Mouse (Mus musculus): Measurements from ENCODE around the gene Gm6899. TPM values are rescaled to one million over a fixed set of nuclear protein-coding genes. Genes with fewer than 3 reads are reported as not detected.

The Gm6899 gene
- polyA plus RNA-seq (2015; fragmentation: Illumina TruSeq; extraction: RNeasy Lipid Tissue Mini Kit (QIAGEN cat#74804); ENCODE audit: insufficient read depth, low replicate concordance), result not detected

DNA sequence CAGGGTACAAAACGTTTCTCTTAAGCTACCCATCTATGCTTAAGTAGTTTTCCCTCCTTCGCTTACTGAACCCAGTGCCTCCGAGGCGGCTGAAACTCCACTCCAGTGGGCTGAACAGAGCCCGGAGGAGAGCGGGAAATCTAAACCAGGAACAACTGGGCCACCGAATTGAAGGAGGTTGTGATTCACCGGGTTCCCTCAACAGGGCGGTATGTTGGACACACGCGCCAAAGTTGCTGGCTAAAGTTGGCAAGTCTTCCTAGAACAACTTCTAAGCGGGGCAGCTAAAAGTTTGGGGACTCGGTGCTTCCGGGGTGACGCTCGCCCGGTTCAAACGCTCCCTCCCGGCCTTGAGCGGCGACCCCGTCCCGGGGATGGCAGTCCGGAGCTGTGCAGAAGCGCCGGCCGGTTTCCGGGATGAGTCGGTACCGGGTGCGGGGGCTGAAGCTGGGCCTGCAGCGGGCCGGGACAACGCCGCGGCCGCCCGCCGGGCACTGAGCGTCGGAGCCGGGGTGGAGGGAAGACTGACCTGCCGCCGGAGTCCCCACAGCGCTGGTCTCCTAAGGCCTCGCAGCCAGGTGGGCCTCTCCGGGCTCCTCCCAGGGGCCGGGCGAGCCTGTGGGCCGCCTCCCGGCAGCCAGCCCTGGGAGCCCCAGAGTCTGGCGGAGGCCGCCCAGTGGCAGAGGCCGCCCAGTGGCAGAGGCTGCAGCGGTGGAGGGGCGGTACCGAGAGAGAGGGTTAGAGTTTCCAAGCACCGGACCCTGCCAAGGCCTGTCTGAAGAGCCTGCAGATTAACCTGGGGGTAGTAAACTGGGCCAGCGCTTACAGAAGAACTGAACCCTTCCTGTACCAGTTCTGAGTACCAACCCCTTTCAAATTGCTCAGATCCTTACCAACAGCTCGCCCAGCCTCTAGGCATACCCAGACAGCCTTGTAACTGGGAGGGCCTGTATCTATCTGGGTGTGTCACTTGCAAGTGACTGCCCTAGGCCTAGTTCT is at the start of gene Gm6899, which contains the start of gene Vrk2:
Gene Gm6899, plus strand, starts transcription at position 181 of the 999 bp plus-strand sequence.
Gene Vrk2, minus strand, starts transcription at position 939 of the 999 bp plus-strand sequence.

Other genes with a start within 250 kb of the Gm6899 start
- 25.6 TPM for gene Fancl, start 207.1 kb upstream of the Gm6899 start, polyA plus RNA-seq (2015; fragmentation: Illumina TruSeq; extraction: RNeasy Lipid Tissue Mini Kit (QIAGEN cat#74804); ENCODE audit: insufficient read depth, low replicate concordance)
- 77.4 TPM for gene Vrk2, start 758 bp downstream of the Gm6899 start, polyA plus RNA-seq (2015; fragmentation: Illumina TruSeq; extraction: RNeasy Lipid Tissue Mini Kit (QIAGEN cat#74804); ENCODE audit: insufficient read depth, low replicate concordance)